Mouse (Mus musculus): ENCODE data around the gene Cept1. TPM values are rescaled to one million over a fixed set of nuclear protein-coding genes. Genes with fewer than 3 reads are reported as not detected.

The Cept1 gene
- total and polyA plus RNA-seq, 3 experiments, result 10.5 to 22.1 (median 19.3) TPM

DNA sequence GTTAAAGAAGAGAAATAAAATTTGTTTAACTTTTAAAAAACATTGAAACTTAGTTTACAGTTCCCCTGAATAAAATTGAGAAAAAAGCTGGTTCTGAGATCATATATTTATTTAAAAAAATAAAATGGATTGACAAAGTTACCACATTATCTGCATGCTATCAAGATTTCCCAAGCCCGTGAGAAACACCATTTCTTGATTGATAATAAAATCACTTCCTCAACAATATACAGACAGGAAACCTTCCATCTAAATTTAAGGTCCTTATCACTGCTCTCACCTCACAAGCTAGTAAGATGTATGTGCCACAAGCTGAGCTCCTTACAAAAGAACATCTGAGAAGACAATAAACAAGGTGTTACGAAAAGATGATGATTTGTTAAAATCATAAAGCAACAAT lies 44.7 kb downstream of the Cept1 start:
- WGBS, result 59% methylated on average over 2 of the region's 2 CpGs
- Histone ChIP-seq H3K27ac (no peak overlapping the region), H3K4me3 (no peak overlapping the region), H3K9ac (ENCODE audit: low read depth, low read length) (no peak overlapping the region), H3K27me3 (ENCODE audit: control insufficient read depth, insufficient read depth, low read length) (no peaks in the 10 kb centered on the region), H3K4me1 (ENCODE audit: control insufficient read depth, insufficient read depth, low read length) (no peaks in the 10 kb centered on the region; the same call in 1 of the 2 replicates), H3K36me3 (ENCODE audit: control insufficient read depth, insufficient read depth, low read length) (peaks cover 16% of the 10 kb centered on the region), H3K79me2 (replicated peaks; ENCODE audit: control insufficient read depth, insufficient read depth, low read length) (no peaks in the 10 kb centered on the region)
- intact Hi-C loops (cut with DNase I), result no loop called here
- DNase-seq, result no peak
- no peak for TF ChIP-seq CTCF (IDR thresholded peaks at IDR 0.05)
- TF ChIP-seq POLR2A (IDR thresholded peaks at IDR 0.05; ENCODE audit: insufficient read depth, low read depth, low read length), result no peak
- TF ChIP-seq EP300 (IDR thresholded peaks at IDR 0.05; ENCODE audit: insufficient read depth, low read depth, low read length), result no peak

DNA sequence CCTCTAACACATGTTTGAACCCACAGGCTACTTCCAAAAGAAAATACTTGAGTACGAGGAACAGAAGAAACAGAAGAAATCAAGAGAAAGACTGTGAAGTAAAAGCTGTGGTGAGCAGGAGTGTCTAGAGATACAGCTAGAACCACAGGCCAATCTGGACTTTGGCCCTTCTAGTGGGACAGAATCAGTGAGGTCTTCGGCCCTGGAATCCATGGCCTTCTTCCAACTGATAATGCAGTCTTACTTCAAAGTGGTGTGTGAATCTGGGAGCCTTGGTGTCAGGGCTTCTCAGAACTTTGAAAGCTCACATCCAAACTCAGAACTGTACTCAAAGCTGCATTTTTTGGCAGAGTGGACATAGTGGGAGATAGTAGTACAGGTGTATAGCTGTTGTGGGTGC lies 47.1 kb downstream of the Cept1 start:
- no peaks in the 10 kb centered on the region for H3K27me3 ChIP-seq (ENCODE audit: control insufficient read depth, insufficient read depth, low read length)
- DNase-seq, result no peak
- WGBS, result 59% methylated on average over 2 of the region's 2 CpGs

DNA sequence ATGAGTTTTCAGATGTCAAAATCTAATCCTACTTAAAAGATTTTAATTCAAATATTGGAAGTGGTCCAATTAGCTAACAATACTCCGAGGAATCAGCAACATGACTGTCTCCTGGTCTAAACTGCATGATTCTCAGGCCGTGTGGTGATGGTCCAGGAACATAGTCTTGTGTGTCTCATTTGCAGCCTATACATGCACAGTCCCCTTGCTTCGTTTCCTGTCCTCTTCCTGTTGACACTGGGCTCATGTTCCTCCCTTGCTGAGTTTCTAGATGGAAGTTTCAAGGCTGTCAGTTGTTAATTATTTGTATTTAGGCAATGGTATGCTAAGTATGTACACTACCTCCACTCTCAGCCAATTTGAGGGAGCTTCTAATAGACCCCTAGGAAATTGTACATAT lies 50.6 kb downstream of the Cept1 start:
- Histone ChIP-seq H3K36me3 (ENCODE audit: control insufficient read depth, insufficient read depth, low read length) (peaks cover 7% of the 10 kb centered on the region), H3K4me1 (ENCODE audit: control insufficient read depth, insufficient read depth, low read length) (peaks cover 9% of the 10 kb centered on the region), H3K79me2 (replicated peaks; ENCODE audit: control insufficient read depth, insufficient read depth, low read length) (no peaks in the 10 kb centered on the region), H3K27ac (no peak overlapping the region), H3K9ac (ENCODE audit: low read depth, low read length) (no peak overlapping the region), H3K4me3 (no peak overlapping the region), H3K27me3 (ENCODE audit: control insufficient read depth, insufficient read depth, low read length) (no peaks in the 10 kb centered on the region)
- intact Hi-C loops (cut with DNase I), result no loop called here
- no peak for DNase-seq
- no peak for TF ChIP-seq EP300 (IDR thresholded peaks at IDR 0.05; ENCODE audit: insufficient read depth, low read depth, low read length)
- no peak for TF ChIP-seq POLR2A (IDR thresholded peaks at IDR 0.05; ENCODE audit: insufficient read depth, low read depth, low read length)
- TF ChIP-seq CTCF (IDR thresholded peaks at IDR 0.05), result no peak
- 38% methylated on average over 3 of the region's 3 CpGs for WGBS

More for the DNA sequence above, 47.1 kb downstream of the Cept1 start:
- Histone ChIP-seq H3K79me2 (replicated peaks; ENCODE audit: control insufficient read depth, insufficient read depth, low read length) (no peaks in the 10 kb centered on the region), H3K36me3 (ENCODE audit: control insufficient read depth, insufficient read depth, low read length) (peaks cover 16% of the 10 kb centered on the region), H3K4me3 (no peak overlapping the region), H3K9ac (ENCODE audit: low read depth, low read length) (no peak overlapping the region), H3K27ac (no peak overlapping the region), H3K4me1 (ENCODE audit: control insufficient read depth, insufficient read depth, low read length) (peaks cover 1% of the 10 kb centered on the region)
- intact Hi-C loops (cut with DNase I), result no loop called here
- TF ChIP-seq CTCF (IDR thresholded peaks at IDR 0.05), result no peak
- TF ChIP-seq EP300 (IDR thresholded peaks at IDR 0.05; ENCODE audit: insufficient read depth, low read depth, low read length), result no peak
- TF ChIP-seq POLR2A (IDR thresholded peaks at IDR 0.05; ENCODE audit: insufficient read depth, low read depth, low read length), result no peak

DNA sequence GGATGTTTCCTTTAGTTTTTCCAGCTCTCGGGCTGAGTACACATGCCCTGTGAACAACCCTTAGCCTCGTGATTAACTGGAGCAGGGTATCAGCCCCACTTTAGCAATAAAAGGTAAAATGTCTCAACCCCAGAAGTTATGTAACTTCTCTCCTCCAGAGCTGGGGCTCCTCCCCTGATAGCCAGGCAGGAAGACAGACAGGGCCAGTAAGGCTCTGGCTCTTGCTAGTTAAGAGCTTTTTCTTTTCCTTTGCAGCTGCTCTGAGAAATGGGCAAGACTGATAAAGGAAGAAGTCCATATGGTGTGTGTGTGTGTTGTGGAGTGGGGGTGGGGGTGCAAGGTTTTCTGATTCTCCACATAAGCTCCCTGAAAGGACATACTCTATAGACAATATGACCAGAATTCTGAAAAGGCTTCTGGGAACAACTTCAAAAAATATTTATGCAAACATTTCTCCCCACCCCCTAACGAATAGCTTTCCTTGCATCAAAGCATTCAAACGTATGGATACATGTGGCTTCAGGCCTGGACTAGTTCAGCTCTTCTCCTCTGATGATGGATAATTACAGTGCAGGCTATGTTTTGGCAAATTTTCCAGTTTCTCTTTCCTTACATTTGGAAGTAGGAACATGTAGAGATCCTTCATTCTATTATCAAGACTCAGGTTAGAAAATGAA lies 51.4 kb downstream of the Cept1 start:
- DNase-seq, result peak in 1 of 2 experiments; percentile 25
- no peak overlapping the region for H3K9ac ChIP-seq (ENCODE audit: low read depth, low read length)
- WGBS, result 53% methylated on average over 4 of the region's 4 CpGs
- H3K27ac ChIP-seq, result no peak overlapping the region
- H3K4me3 ChIP-seq, result no peak overlapping the region
- no peaks in the 10 kb centered on the region for H3K27me3 ChIP-seq (ENCODE audit: control insufficient read depth, insufficient read depth, low read length)
- peaks cover 7% of the 10 kb centered on the region for H3K36me3 ChIP-seq (ENCODE audit: control insufficient read depth, insufficient read depth, low read length)
- no peak for TF ChIP-seq EP300 (IDR thresholded peaks at IDR 0.05; ENCODE audit: insufficient read depth, low read depth, low read length)
- no peak for TF ChIP-seq CTCF (IDR thresholded peaks at IDR 0.05)
- TF ChIP-seq POLR2A (IDR thresholded peaks at IDR 0.05; ENCODE audit: insufficient read depth, low read depth, low read length), result no peak
- H3K79me2 ChIP-seq (replicated peaks; ENCODE audit: control insufficient read depth, insufficient read depth, low read length), result no peaks in the 10 kb centered on the region
- intact Hi-C loops (cut with DNase I), result no loop called here
- peaks cover 9% of the 10 kb centered on the region for H3K4me1 ChIP-seq (ENCODE audit: control insufficient read depth, insufficient read depth, low read length)

DNA sequence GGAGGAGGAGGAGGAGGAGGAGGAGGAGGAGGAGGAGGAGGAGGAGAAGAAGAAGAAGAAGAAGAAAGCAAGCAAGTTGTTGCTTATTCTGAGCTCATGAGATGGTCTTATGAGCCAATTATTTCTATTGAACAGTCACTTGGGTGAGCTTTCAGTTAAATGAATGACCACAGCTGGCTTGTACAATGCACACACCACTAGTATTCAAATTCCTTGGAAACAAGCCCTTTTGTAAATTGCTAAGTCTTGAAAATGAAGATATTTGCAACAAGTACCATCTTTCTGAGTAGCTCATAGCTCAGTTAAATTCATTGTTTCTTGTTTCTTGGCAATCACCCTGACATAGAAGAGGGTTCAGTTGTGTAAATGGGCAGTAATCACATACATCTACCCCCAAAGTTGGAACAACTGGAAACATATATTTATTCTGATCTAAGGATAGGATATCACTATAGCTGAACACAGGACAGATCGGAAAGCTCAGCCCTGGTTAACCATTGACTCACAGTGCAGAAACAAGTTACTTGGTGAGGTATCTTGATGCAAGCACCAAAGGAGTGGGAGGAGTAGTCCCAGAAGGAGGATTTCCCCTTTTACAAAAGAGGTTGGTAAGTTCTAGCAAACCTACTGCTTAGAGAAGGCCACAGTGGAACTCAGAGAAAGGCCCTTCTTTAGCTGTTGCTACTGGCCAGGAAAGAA lies 52.1 kb downstream of the Cept1 start:
- Histone ChIP-seq H3K36me3 (ENCODE audit: control insufficient read depth, insufficient read depth, low read length) (peaks cover 3% of the 10 kb centered on the region; the same call in 1 of the 2 replicates), H3K79me2 (replicated peaks; ENCODE audit: control insufficient read depth, insufficient read depth, low read length) (no peaks in the 10 kb centered on the region), H3K4me3 (no peak overlapping the region), H3K4me1 (ENCODE audit: control insufficient read depth, insufficient read depth, low read length) (peaks cover 9% of the 10 kb centered on the region), H3K9ac (ENCODE audit: low read depth, low read length) (no peak overlapping the region), H3K27ac (no peak overlapping the region), H3K27me3 (ENCODE audit: control insufficient read depth, insufficient read depth, low read length) (no peaks in the 10 kb centered on the region)
- DNase-seq, result no peak
- intact Hi-C loops (cut with DNase I), result no loop called here
- WGBS, result 93% methylated on average over 1 of the region's 1 CpGs
- no peak for TF ChIP-seq POLR2A (IDR thresholded peaks at IDR 0.05; ENCODE audit: insufficient read depth, low read depth, low read length)
- no peak for TF ChIP-seq CTCF (IDR thresholded peaks at IDR 0.05)
- TF ChIP-seq EP300 (IDR thresholded peaks at IDR 0.05; ENCODE audit: insufficient read depth, low read depth, low read length), result no peak

DNA sequence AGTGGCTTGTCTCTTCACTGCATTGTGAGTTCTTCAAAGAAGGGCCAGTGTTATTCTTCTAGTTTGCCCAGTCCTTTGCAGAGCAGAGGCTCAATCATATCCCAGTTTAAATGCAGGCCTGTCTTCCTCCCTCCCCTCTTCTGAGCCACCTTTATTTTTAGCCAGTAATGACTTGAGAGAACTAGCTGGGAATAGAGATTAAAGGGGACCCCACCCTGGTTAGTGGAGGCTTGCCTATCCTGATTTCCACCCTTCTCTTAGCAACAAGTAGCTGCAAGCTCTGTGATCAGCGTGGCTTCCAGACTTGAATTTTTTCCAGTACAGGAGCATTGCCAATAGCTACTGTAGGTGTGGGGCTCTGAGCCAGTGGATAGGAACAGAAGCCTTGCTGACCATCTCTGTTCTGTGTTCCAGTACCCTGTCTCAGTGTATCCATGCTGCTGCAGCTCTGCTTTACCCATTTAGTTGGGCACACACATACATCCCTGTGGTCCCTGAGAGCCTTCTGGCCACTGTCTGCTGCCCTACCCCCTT lies 53.1 kb downstream of the Cept1 start:
- DNase-seq, result peak in 1 of 2 experiments; percentile 30
- Histone ChIP-seq H3K9ac (ENCODE audit: low read depth, low read length) (no peak overlapping the region), H3K36me3 (ENCODE audit: control insufficient read depth, insufficient read depth, low read length) (no peaks in the 10 kb centered on the region), H3K4me3 (no peak overlapping the region), H3K4me1 (ENCODE audit: control insufficient read depth, insufficient read depth, low read length) (peaks cover 9% of the 10 kb centered on the region), H3K27me3 (ENCODE audit: control insufficient read depth, insufficient read depth, low read length) (no peaks in the 10 kb centered on the region), H3K27ac (no peak overlapping the region), H3K79me2 (replicated peaks; ENCODE audit: control insufficient read depth, insufficient read depth, low read length) (no peaks in the 10 kb centered on the region)
- WGBS, result 25% methylated on average over 1 of the region's 1 CpGs
- TF ChIP-seq POLR2A (IDR thresholded peaks at IDR 0.05; ENCODE audit: insufficient read depth, low read depth, low read length), result no peak
- no peak for TF ChIP-seq EP300 (IDR thresholded peaks at IDR 0.05; ENCODE audit: insufficient read depth, low read depth, low read length)
- no peak for TF ChIP-seq CTCF (IDR thresholded peaks at IDR 0.05)
- intact Hi-C loops (cut with DNase I), result no loop called here

All from heart, adult 2 months (tissue).